Mouse (Mus musculus) liver, postnatal 0 days (tissue): ENCODE results near the gene Mettl22. TPM values are rescaled to one million over a fixed set of nuclear protein-coding genes. Genes with fewer than 3 reads are reported as not detected.

Experiments used
- ATAC-seq: fragments of 200-750 bp; cut with Nextera tagmentation; 2 replicates; pipeline ENCODE4 v1.8.0; 2017; ENCODE audit warnings: mild to moderate bottlenecking, moderate library complexity
- DNase-seq: peaks from one replicate; pipeline ENCODE4 v3.0.0-alpha.2; 2016
- H3K27ac ChIP-seq: fragments of 300-500 bp; sonication (generic); 2 replicates; pipeline ENCODE4 v1.5.1; 2014; ENCODE audit warnings: antibody characterized with exemption, moderate library complexity, mild to moderate bottlenecking, low read depth
- H3K27me3 ChIP-seq: fragments of 300-500 bp; sonication (generic); 2 replicates; pipeline ENCODE4 v1.6.1; 2014; ENCODE audit warnings: low read length, control low read depth, mixed read lengths; ENCODE audit not compliant: insufficient read depth
- H3K36me3 ChIP-seq: fragments of 300-500 bp; sonication (generic); replicated peaks from 2 replicates; pipeline ENCODE4 v1.6.1; 2014; ENCODE audit warnings: mild to moderate bottlenecking, control low read depth, low read length, moderate library complexity, mixed read lengths; ENCODE audit not compliant: insufficient read depth
- H3K4me1 ChIP-seq: fragments of 300-500 bp; sonication (generic); 2 replicates; pipeline ENCODE4 v1.6.1; 2014; ENCODE audit warnings: antibody characterized with exemption, mild to moderate bottlenecking, control low read depth; ENCODE audit not compliant: insufficient read depth
- H3K4me2 ChIP-seq: fragments of 300-500 bp; sonication (generic); 2 replicates; pipeline ENCODE4 v1.6.1; 2014; ENCODE audit warnings: low read depth, mild to moderate bottlenecking, low read length, moderate library complexity, mixed read lengths
- H3K4me3 ChIP-seq: fragments of 300-500 bp; sonication (generic); 2 replicates; pipeline ENCODE4 v1.5.1; 2014; ENCODE audit warnings: low read depth, low read length
- H3K9ac ChIP-seq: fragments of 300-500 bp; sonication (generic); replicated peaks from 2 replicates; pipeline ENCODE4 v1.6.1; 2014; ENCODE audit warnings: mild to moderate bottlenecking, moderate library complexity
- H3K9me3 ChIP-seq: fragments of 300-500 bp; sonication (generic); 2 replicates; pipeline ENCODE4 v1.6.1; 2016; ENCODE audit warnings: mild to moderate bottlenecking, control low read depth, low read length, mixed read lengths
- CTCF ChIP-seq: sonication (generic); IDR thresholded peaks from 2 replicates; pipeline ENCODE4 v1.5.1; 2016; ENCODE audit warnings: antibody characterized with exemption, low read depth
- EP300 ChIP-seq: IDR thresholded peaks from 2 replicates; pipeline ENCODE4 v1.6.1; 2016; ENCODE audit warnings: antibody characterized with exemption, low read depth, mild to moderate bottlenecking
- WGBS: fragments of 180-500 bp; shearing (Covaris S2); extraction: QIAGEN DNeasy Blood & Tissue Kit; methylation state at CpG from one replicate; pipeline ENCODE4 v1.1.7; 2014; ENCODE audit not compliant: insufficient replicate concordance; 5-methylcytosine and 5-hydroxymethylcytosine counted together
- polyA plus RNA-seq: library from polyadenylated mRNA; unstranded; fragments of >200 nt; fragmentation: Nextera tagmentation; extraction: Ambion mirVana; gene quantifications from 2 replicates; pipeline ENCODE4 v1.2.1, GENCODE M21; 2015

The Mettl22 gene
- 6.6 and 6.7 TPM in 2 replicates for polyA plus RNA-seq

DNA sequence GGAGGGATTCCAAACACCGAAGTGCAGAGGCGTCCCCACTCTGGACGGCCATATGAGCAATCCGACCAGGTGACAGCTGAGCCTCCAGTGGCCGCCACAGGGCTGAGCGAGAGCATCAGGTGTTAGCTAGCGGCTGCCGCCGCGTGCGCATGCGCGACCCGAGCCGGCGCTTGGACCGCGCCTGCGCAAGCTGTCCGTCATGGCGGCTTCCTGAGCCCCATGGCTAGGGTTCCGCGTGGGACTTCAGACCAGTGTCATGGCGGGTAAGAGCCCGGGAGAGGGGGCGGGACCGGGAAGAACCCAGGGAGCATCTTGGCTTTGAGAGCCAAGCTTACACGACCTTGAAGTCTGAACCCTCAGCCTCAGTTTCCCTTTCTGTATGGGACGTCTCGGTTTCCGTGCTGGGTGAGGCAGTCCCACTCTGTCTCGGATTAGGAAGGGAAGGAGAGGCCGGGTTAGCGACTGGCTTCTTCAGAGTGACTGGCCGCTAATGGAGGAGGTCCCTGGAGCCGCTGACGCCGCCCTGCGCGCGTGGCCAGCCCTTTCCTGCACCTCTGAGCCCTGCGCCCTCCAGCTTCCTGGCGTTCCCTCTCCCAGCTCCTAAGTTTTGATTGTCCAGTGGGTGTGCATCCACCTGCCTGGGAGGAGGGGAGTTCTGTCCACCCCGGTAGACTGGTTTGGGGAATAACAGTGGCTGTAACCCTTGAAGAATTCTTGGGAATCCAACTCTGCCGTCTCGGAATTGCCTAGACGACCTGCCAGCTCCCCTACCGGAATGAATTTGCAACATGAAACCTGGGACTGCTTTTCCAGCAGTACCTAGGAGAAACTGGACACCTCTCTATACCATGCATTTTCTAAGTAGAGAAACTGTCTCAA, at the start of gene Mettl22:
TSS of gene Mettl22 (plus strand) at position 186 of the 879 bp plus-strand sequence.
- peaks cover 7% of the 10 kb centered on the region; the same call in 1 of the 2 replicates for H3K4me1 ChIP-seq
- H3K4me3 ChIP-seq, result peak within 1 kb of the TSS; percentile 61
- H3K9ac ChIP-seq, result peak within 1 kb of the TSS; percentile 67
- H3K9me3 ChIP-seq, result no peaks in the 10 kb centered on the region
- peak within 1 kb of the TSS; percentile 96 for H3K4me2 ChIP-seq
- ATAC-seq, result peak; percentile 99
- WGBS, result under 1% methylated on average over 45 of the region's 48 CpGs
- TF ChIP-seq CTCF (peak; percentile 20; the same call in 1 of the 2 replicates), EP300 (no peak)
- H3K27ac ChIP-seq, result peak within 1 kb of the TSS; percentile 75
- H3K27me3 ChIP-seq, result 0 out of 2 replicates have a peak, but pooled peaks cover 2% of the 10 kb centered on the region
- DNase-seq, result peak; percentile 91
- H3K36me3 ChIP-seq, result no peaks in the 10 kb centered on the region

GRCm38 (mm10) chr16:8420842-8421241, 49.7 kb upstream of the Mettl22 start:
- Histone ChIP-seq H3K4me3 (no peak overlapping the region), H3K9me3 (no peaks in the 10 kb centered on the region), H3K4me2 (no peak overlapping the region), H3K27ac (no peak overlapping the region), H3K36me3 (no peaks in the 10 kb centered on the region), H3K4me1 (no peaks in the 10 kb centered on the region), H3K27me3 (peaks cover 30% of the 10 kb centered on the region), H3K9ac (no peak overlapping the region)
- TF ChIP-seq CTCF (no peak), EP300 (no peak)
- no peak for DNase-seq
- WGBS, result 64% methylated on average over 4 of the region's 4 CpGs
- no peak for ATAC-seq

- no peak for TF ChIP-seq EP300
- TF ChIP-seq CTCF, result no peak
- H3K27ac ChIP-seq, result no peak overlapping the region
- no peak overlapping the region for H3K4me3 ChIP-seq
- peaks cover 36% of the 10 kb centered on the region for H3K27me3 ChIP-seq
- no peaks in the 10 kb centered on the region for H3K36me3 ChIP-seq
- DNase-seq (no peak), ATAC-seq (no peak)
- no peaks in the 10 kb centered on the region for H3K4me1 ChIP-seq
- H3K9me3 ChIP-seq, result no peaks in the 10 kb centered on the region
- 47% methylated on average over 7 of the region's 7 CpGs for WGBS
- H3K4me2 ChIP-seq, result no peak overlapping the region
- H3K9ac ChIP-seq, result no peak overlapping the region
Measured at GRCm38 (mm10) chr16:8423626-8424114, 46.9 kb upstream of the Mettl22 start.

- no peak overlapping the region for H3K27ac ChIP-seq
- WGBS, result 6% methylated on average over 40 of the region's 43 CpGs
- no peak overlapping the region for H3K9ac ChIP-seq
- no peaks in the 10 kb centered on the region for H3K36me3 ChIP-seq
- peak overlapping the region; percentile 40; the same call in 1 of the 2 replicates for H3K4me2 ChIP-seq
- H3K4me3 ChIP-seq, result no peak overlapping the region
- no peak for ATAC-seq
- DNase-seq, result no peak
- H3K9me3 ChIP-seq, result no peaks in the 10 kb centered on the region
- H3K27me3 ChIP-seq, result peaks cover 36% of the 10 kb centered on the region
- TF ChIP-seq EP300 (no peak), CTCF (no peak)
- no peaks in the 10 kb centered on the region for H3K4me1 ChIP-seq
Measured at GRCm38 (mm10) chr16:8424161-8424970, 46.2 kb upstream of the Mettl22 start.

- no peaks in the 10 kb centered on the region for H3K36me3 ChIP-seq
- peak within 1 kb of the TSS; percentile 40; the same call in 1 of the 2 replicates for H3K4me2 ChIP-seq
- TF ChIP-seq EP300 (no peak), CTCF (no peak)
- H3K27ac ChIP-seq, result no peak within 1 kb of the TSS
- WGBS, result 2% methylated on average over 16 of the region's 16 CpGs
- H3K9me3 ChIP-seq, result no peaks in the 10 kb centered on the region
- H3K4me3 ChIP-seq, result no peak within 1 kb of the TSS
- DNase-seq (no peak), ATAC-seq (no peak)
- H3K4me1 ChIP-seq, result no peaks in the 10 kb centered on the region
- H3K9ac ChIP-seq, result no peak within 1 kb of the TSS
- H3K27me3 ChIP-seq, result peaks cover 36% of the 10 kb centered on the region
Measured at GRCm38 (mm10) chr16:8424971-8425330, 45.6 kb upstream of the Mettl22 start, which contains the start of gene Tmem114. Gene Tmem114, minus strand, starts transcription at chr16:8425136.

DNA sequence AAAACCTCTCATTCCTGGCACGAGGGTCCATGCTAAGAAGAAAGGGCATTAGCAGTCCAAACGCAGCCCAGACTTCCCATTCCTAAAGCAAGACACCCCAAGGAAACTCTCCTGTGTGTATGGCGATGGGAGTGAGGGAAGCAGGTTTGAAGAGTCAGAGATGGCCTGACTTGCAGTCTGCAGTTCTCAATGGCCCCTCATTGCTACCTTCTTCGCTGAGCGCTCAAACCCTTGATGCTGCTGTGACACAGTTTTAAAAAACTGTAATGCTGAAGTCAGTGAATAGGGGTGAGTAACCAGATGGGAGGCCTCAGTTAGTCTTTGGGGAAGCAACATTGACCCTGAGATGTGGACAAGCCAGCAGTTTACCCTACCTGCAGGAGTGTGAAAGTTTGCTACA, 44.9 kb upstream of the Mettl22 start:
- no peaks in the 10 kb centered on the region for H3K9me3 ChIP-seq
- no peak overlapping the region for H3K27ac ChIP-seq
- no peaks in the 10 kb centered on the region for H3K36me3 ChIP-seq
- no peak for ATAC-seq
- WGBS, result 71% methylated on average over 5 of the region's 5 CpGs
- peaks cover 36% of the 10 kb centered on the region for H3K27me3 ChIP-seq
- TF ChIP-seq EP300, result no peak
- TF ChIP-seq CTCF, result no peak
- no peak for DNase-seq
- H3K4me1 ChIP-seq, result no peaks in the 10 kb centered on the region
- H3K9ac ChIP-seq, result no peak overlapping the region
- no peak overlapping the region for H3K4me2 ChIP-seq
- H3K4me3 ChIP-seq, result no peak overlapping the region
